Mouse (Mus musculus) erythroblast, adult 5-6 weeks (primary cell): ENCODE measurements around the gene Cbll1. TPM values are rescaled to one million over a fixed set of nuclear protein-coding genes. Genes with fewer than 3 reads are reported as not detected.

Experiments used
- ATAC-seq: replicated peaks from 2 replicates; pipeline ENCODE4 v1.8.0; 2016; ENCODE audit warnings: moderate number of reproducible peaks, mild to moderate bottlenecking, moderate TSS enrichment, inconsistent platforms; ENCODE audit not compliant: poor library complexity, low FRiP score, severe bottlenecking
- total RNA-seq, 2 experiments: library from RNA; stranded (forward) in 1 of 2; stranded (reverse) in 1 of 2; fragments of 150-400 nt in 1 of 2; fragments of 200-764, 138-1000 nt in 1 of 2; gene quantifications; 2 replicates each; pipeline versions ENCODE4 v1.2.3 to v1.2.4; 2015 to 2017; ENCODE audit warnings: low replicate concordance in 2 of 2

Cbll1 gene
- 10.6 and 30.7 TPM in 2 replicates for total RNA-seq (2015; ENCODE audit: low replicate concordance)
- total RNA-seq (2017; ENCODE audit: low replicate concordance), result 2.9 and 3.2 TPM in 2 replicates

DNA sequence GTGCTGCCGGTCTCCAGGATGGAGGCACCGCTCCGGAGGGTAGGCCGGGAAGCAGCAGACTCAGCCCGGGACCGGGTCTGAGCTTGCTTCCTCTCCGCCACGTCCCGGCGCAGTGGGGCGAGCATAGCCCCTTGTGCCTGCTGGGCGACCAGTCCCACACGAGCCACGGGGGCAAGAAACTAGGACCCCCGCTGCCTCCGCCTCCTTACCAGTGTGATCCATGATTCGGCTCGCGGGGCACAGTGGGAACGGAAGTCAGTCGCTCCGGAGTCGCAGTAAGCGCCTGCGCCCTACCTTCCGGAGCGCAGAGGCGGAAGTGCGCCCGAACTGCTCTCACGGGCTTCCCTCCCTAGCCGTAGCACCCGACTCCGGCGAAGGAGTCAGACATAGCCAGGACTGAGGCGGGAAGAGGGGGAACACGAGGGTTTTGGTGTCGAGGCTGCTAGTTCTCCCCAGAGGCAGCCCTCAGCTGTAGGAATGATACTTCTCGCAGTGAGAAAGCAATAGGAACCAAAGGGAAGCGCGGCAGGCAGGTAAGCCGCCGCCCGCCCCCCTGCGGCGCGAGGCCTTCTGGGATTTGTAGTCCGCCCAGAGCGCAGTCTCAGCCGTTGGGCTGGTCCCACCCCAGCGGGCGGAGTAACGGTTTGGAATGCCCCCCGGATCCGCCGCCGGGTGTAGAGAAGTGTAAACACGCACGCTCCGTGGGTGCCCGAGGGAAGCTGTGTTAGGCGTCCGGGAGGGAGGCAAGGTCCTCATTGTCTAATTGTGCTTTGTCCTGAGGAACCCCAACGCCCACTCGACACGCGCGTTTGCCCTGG is at the start of gene Cbll1:
TSS of gene Cbll1 (minus strand) at position 303 of the 818 bp plus-strand sequence.
- peak; percentile 96 for ATAC-seq

- ATAC-seq, result no peak
Observed at GRCm38 (mm10) chr12:31546061-31546460, 46.6 kb upstream of the Cbll1 start.

- no peak for ATAC-seq
Observed at GRCm38 (mm10) chr12:31545219-31545618, 45.8 kb upstream of the Cbll1 start.

DNA sequence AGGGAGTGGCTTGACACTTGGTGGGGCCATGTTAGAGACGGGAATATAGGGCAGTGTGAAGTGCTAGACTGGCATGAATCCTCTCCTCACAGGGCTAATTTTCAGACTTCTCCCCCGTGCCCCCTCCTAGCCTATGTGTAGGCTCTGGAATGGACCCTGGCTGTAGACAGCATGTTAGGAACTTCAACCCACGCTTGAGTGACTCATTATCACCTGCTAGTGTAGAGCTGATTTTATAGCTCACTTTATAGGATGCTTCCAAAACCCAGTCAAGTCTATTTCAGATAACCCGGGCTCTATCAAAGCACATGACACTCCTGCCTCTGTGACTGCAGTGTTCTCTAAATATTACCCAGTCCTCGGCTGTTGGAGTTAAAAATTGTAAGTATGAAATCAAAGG is 42.1 kb upstream of the Cbll1 start:
- ATAC-seq, result no peak

GRCm38 (mm10) chr12:31539783-31540182 is 40.4 kb upstream of the Cbll1 start:
- ATAC-seq, result no peak

DNA sequence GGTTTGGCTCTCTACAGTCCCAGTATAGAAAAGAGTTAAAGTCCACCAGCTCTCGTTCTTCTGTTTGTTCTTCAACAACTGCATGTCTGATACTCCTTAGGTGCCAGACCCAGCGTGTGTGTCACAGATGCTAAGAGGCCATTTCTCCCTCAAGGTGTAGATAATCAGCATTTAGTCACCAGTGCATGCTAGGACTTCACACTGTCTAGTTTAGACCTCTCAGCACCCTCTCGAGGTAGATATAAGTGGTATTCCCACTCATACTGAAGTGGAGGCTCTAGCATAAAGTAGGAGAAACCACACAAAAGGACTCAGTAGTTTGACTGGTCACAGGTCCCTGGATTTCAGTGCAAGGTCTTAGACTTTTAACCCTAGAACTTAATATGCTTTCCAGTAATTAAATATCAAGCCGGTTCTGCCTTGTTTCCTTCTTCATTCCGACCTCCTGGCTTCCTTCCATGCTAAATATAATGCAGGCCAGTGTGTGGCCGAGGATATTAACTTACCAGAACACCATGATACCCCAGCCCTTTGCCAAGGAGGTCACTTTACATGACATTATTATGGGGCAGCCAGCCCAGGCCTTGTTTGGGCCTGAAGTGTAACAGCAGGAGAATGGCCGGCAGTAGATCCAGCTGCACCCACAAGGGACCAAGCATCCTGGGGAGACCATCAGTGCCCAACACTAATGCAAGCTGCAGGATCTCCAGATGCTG is 38.3 kb upstream of the Cbll1 start:
- no peak for ATAC-seq

GRCm38 (mm10) chr12:31534060-31534843 is 34.8 kb upstream of the Cbll1 start:
- ATAC-seq, result no peak

DNA sequence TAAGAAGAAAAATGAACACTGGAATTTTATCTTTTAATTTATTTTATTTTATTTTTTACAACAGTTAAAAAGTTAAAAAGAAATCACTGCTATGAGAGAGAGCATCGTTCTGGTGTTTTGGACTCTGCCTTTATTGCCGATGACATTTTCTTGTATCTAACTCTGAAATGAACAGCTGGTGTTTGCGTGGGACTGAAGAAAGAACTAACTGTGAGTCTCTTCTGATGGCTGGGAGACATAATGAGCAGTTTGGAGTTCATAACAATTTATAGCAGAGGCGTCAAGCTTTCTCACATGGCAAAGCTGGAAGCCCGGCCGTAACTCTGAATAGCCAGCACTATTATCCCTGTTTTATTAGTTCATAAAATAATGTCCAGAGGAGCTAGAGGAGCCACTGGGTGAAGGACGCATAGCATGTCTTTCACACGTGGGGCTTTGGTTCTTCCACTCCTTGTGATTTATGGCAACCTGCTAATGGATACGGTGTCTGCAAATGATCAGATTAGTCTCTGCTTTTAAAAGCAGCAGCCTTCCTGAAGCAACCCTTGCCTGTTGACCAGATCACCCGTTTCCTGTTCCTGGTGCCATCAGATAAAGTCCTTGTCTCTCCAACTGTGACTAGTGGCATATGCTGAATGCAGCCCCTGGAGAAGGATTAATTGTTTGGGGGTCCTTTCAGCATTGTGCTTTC is 33.9 kb upstream of the Cbll1 start:
- no peak for ATAC-seq

GRCm38 (mm10) chr12:31532054-31532453 is 32.6 kb upstream of the Cbll1 start:
- no peak for ATAC-seq

DNA sequence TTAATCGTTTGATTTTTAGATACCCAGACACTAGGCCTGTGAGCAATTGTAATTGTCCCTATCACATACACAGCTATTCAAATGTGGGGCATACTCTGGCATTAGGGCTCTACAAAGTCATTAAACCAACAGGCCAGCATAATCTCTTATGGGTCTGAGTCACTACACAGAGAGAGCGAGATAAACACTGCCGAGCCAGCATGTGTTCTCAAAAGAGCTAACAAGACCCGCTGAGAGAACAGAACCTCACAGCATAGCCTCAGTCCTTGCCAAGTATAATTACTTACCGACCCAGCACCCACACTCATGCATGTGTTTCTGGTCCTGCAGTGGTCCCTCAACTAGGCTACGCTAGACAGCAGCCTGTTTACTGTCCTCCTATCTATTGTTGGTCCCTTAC is 28.0 kb upstream of the Cbll1 start:
- ATAC-seq, result no peak

DNA sequence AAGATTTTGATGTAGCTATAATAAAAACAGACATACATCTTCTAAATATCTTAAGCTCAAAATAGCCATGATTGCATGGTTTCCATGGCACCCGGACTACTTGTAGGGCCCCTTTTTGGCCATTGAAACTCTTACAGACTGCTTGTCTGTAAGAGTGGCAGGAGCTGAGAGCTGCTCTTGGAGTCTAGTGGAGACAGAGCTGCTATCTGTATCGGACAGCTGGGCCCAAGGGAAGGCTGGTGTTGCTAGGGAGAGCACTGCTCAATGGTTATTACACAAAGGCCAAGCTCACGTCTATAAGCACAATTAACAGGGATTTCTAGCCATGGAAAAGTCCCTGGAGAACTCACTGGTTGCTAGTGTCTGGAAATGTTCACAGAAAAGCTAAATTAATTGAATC is 22.0 kb upstream of the Cbll1 start:
- ATAC-seq, result no peak

DNA sequence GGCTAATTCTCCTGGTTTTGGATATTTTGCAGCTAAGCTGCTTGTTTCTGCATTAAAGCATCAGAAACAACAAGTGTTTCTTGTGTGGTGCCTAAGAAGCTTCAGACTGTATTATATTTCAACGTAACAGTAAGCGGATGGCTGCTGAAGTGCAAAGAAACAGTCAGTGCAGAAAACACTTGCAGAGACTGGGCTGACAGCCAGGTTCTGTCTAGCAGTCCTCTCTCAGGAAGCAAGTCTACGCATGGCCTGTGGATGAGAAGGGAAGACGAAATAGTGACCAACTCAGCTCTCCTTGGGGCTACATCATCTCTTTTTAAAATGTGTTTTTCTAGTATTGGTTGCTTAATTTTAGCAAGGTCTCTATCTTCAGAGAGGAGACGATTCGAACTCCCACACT is 20.7 kb upstream of the Cbll1 start:
- no peak for ATAC-seq

- no peak for ATAC-seq
Observed at GRCm38 (mm10) chr12:31513724-31514503, 14.5 kb upstream of the Cbll1 start.

GRCm38 (mm10) chr12:31512634-31513411 is 13.4 kb upstream of the Cbll1 start:
- no peak for ATAC-seq

DNA sequence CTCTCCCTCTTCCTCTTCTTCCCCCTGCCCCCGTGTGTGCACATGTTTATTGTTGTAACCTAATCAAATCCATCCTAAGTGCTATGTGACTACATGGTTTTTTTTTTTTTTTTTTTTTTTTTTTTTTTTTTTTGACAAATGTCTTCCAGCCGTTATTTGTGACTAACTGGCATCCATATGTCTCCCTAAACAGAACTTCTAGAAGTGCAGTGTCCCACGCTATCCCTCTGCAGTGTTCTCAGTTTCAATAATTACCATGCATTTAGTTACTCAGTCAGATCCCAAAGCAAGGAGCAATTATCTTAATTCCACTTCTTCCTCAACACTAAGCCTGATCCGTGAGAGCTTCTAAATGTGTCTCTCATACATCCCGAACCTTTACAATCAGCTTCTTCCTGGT is 11.8 kb upstream of the Cbll1 start:
- no peak for ATAC-seq

DNA sequence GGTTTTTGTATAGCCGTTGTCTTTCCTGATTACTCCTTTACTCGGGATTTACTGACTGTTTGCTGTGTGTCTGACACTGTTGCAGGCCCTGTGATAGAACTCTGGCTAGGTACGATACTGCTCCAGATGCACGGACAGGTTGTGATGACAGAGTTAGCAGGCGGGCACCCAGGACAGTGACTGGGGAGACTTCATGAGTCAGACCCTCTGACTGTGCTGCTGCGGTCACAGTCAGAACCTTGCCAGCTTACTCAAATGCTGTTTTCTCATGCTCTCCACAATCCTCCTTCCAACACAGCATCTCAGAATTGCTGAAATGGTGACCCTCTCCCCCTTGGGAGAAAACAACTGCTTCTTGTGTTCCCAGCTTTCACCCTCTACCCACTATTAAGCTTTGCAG is 9.1 kb upstream of the Cbll1 start:
- no peak for ATAC-seq

DNA sequence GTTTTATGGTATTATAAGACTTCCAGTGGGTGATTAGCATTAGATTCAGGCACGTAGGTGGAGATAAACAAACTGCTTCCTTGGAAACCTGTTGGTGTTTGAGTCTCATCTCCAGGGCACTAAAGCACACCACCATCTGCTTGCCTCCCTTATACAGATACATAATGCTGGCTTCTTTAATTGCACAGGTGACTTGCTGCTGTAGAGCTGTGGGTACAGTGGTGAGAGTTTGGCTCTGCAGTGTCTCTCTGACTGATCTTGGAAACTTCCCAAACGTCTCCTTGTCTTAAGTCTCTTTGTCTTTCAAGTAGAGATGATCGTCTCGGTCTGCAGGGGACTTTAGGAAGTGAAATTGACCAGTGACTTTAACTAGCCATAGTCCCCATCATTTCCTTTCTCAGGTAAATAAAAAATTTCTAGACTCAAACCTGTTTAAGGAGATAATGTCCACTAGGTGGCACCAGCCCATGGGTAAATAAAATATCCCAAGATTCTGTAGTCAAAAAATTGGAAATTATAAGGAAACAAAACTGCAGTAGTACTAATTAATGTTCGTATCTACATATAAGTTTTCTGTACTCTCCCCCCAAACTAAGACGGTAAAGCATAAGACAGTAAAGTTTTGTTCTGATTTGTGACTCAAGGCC is 8.4 kb upstream of the Cbll1 start:
- ATAC-seq, result no peak

- ATAC-seq, result no peak
Observed at GRCm38 (mm10) chr12:31503211-31503610, 3.8 kb upstream of the Cbll1 start.
